Mouse (Mus musculus): Measurements from ENCODE around the gene Acads. TPM values are rescaled to one million over a fixed set of nuclear protein-coding genes. Genes with fewer than 3 reads are reported as not detected.

The Acads gene
- total and polyA plus RNA-seq, 3 experiments, result 31.9 to 56.5 TPM; not detected in 1

- Histone ChIP-seq H3K27ac (ENCODE audit: control insufficient read depth, low read depth, low read length) (no peak overlapping the region), H3K79me2 (ENCODE audit: control insufficient read depth, insufficient read depth, low read length, poor library complexity) (no peaks in the 10 kb centered on the region), H3K4me1 (ENCODE audit: control insufficient read depth in 1 of 2, insufficient read depth in 2 of 2, low read length in 2 of 2) (no peaks in the 10 kb centered on the region), H3K36me3 (ENCODE audit: control insufficient read depth in 1 of 2, insufficient read depth in 2 of 2, low read length in 2 of 2) (peaks cover 0 to 12% of the 10 kb centered on the region in 2 experiments; a peak in 2 of 4 replicates), H3K4me3 (ENCODE audit: control insufficient read depth in 1 of 2, insufficient read depth in 1 of 2, low read depth in 2 of 2, low read length in 2 of 2) (no peak overlapping the region), H3K9me3 (replicated peaks; ENCODE audit: insufficient read depth, low read length) (no peaks in the 10 kb centered on the region), H3K27me3 (ENCODE audit: control insufficient read depth in 1 of 2, insufficient read depth in 2 of 2, low read length in 2 of 2) (no peaks in the 10 kb centered on the region), H3K9ac (ENCODE audit: control insufficient read depth, low read depth, low read length, poor library complexity, severe bottlenecking) (no peak overlapping the region)
- no peak for TF ChIP-seq POLR2AphosphoS2 (IDR thresholded peaks at IDR 0.05; ENCODE audit: low read length)
- no peak for TF ChIP-seq BHLHE40 (IDR thresholded peaks at IDR 0.05; ENCODE audit: borderline replicate concordance, low read depth, low read length)
- no peak for TF ChIP-seq NELFE (IDR thresholded peaks at IDR 0.05; ENCODE audit: low read depth, low read length)
- TF ChIP-seq ETS1 (IDR thresholded peaks at IDR 0.05; ENCODE audit: low read depth, low read length), result no peak
- no peak for TF ChIP-seq JUND (IDR thresholded peaks at IDR 0.05; ENCODE audit: low read depth, low read length)
- TF ChIP-seq GABPA (IDR thresholded peaks at IDR 0.05; ENCODE audit: low read depth, low read length), result no peak
- TF ChIP-seq ZC3H11A (IDR thresholded peaks at IDR 0.05; ENCODE audit: low read depth, low read length), result no peak
- no peak for TF ChIP-seq ELF1 (IDR thresholded peaks at IDR 0.05; ENCODE audit: low read depth, low read length)
- TF ChIP-seq UBTF (IDR thresholded peaks at IDR 0.05; ENCODE audit: borderline replicate concordance, insufficient read depth, low read depth, low read length), result no peak
- TF ChIP-seq MEF2A (IDR thresholded peaks at IDR 0.05; ENCODE audit: extremely low read depth, insufficient replicate concordance, low read depth, low read length, poor library complexity, severe bottlenecking), result no peak
- TF ChIP-seq ZNF384 (IDR thresholded peaks at IDR 0.05; ENCODE audit: low read depth, low read length), result no peak
- no peak for TF ChIP-seq KAT2A (conservative IDR thresholded peaks at IDR 0.05; ENCODE audit: low read depth, low read length)
- TF ChIP-seq GATA1 (IDR thresholded peaks at IDR 0.05; ENCODE audit: low read depth, low read length), result no peak
- TF ChIP-seq MAX (IDR thresholded peaks at IDR 0.05; ENCODE audit: low read length), result no peak
- TF ChIP-seq MXI1 (IDR thresholded peaks at IDR 0.05; ENCODE audit: low read depth, low read length), result no peak
- TF ChIP-seq ZKSCAN1 (IDR thresholded peaks at IDR 0.05; ENCODE audit: low read depth, low read length), result no peak
- no peak for DNase-seq (ENCODE audit: low read depth, low spot score)
These were observed 25.3 kb upstream of the Acads start for GRCm38 (mm10) chr5:115144471-115144870.

DNA sequence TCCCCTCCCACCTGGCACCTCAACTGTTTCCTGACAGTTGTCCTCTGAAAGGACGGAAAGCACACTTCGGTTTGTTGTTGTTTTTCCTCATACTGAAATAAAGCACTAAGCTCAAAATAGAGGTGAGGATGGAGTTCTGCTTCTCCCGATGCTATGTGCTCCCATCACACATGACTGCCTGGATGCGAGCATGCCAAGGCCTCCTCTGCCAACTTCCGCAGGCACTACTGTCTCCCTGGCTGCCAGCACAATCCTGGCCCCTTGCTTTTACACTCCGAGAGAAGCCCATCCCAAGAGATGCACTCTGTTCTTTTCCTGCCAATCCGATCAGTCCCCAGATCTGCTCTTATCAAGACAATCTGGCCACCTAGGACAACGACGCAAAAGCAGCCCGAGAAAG lies 24.4 kb upstream of the Acads start:
- no peaks in the 10 kb centered on the region for H3K4me1 ChIP-seq (ENCODE audit: control insufficient read depth in 1 of 2, insufficient read depth in 2 of 2, low read length in 2 of 2)
- peak; percentile 20; the same call in 1 of the 2 replicates for TF ChIP-seq POLR2AphosphoS2 (IDR thresholded peaks at IDR 0.05; ENCODE audit: low read length)
- TF ChIP-seq BHLHE40 (IDR thresholded peaks at IDR 0.05; ENCODE audit: borderline replicate concordance, low read depth, low read length), result no peak
- DNase-seq (ENCODE audit: low read depth, low spot score), result no peak
- no peaks in the 10 kb centered on the region for H3K27me3 ChIP-seq (ENCODE audit: control insufficient read depth in 1 of 2, insufficient read depth in 2 of 2, low read length in 2 of 2)
- no peak overlapping the region for H3K9ac ChIP-seq (ENCODE audit: control insufficient read depth, low read depth, low read length, poor library complexity, severe bottlenecking)
- H3K79me2 ChIP-seq (ENCODE audit: control insufficient read depth, insufficient read depth, low read length, poor library complexity), result no peaks in the 10 kb centered on the region
- no peak overlapping the region for H3K27ac ChIP-seq (ENCODE audit: control insufficient read depth, low read depth, low read length)
- H3K4me3 ChIP-seq (ENCODE audit: control insufficient read depth in 1 of 2, insufficient read depth in 1 of 2, low read depth in 2 of 2, low read length in 2 of 2), result no peak overlapping the region
- no peaks in the 10 kb centered on the region for H3K9me3 ChIP-seq (replicated peaks; ENCODE audit: insufficient read depth, low read length)
- H3K36me3 ChIP-seq (ENCODE audit: control insufficient read depth in 1 of 2, insufficient read depth in 2 of 2, low read length in 2 of 2), result peaks cover 0 to 7% of the 10 kb centered on the region in 2 experiments; a peak in 2 of 4 replicates
